Mouse (Mus musculus): ENCODE data around the gene Asb17.

DNA sequence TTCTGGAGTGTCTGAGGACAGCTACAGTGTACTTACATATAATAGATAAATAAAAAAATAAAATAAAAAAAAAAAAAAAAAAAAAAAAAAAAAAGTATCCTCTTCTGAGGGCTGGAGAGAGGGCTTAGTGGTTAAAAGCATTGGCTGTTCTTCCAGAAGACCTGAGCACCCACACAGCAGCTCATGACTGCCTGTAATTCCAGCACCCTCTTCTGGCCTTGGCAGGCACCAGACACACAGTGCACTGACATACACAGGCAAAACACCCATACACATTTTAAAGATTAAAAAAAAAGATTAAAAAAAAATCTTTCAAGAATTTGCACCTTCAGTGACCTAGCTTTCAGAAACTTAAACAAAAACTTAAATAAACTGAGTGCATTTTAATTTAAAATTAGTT is 42.3 kb downstream of the Asb17 start:
- TF ChIP-seq POLR2A (IDR thresholded peaks at IDR 0.05; ENCODE audit: insufficient read depth, low read depth, low read length) (no peak), CTCF (IDR thresholded peaks at IDR 0.05) (no peak), EP300 (IDR thresholded peaks at IDR 0.05; ENCODE audit: insufficient read depth, low read depth, low read length) (no peak)
